Mouse (Mus musculus) liver, postnatal 0 days (tissue): ENCODE results near the gene Fn1.

ENCODE experiments used
- CTCF ChIP-seq: sonication (generic); IDR thresholded peaks from 2 replicates; pipeline ENCODE4 v1.5.1; 2016; ENCODE audit warnings: antibody characterized with exemption, low read depth
- EP300 ChIP-seq: IDR thresholded peaks from 2 replicates; pipeline ENCODE4 v1.6.1; 2016; ENCODE audit warnings: antibody characterized with exemption, low read depth, mild to moderate bottlenecking

DNA sequence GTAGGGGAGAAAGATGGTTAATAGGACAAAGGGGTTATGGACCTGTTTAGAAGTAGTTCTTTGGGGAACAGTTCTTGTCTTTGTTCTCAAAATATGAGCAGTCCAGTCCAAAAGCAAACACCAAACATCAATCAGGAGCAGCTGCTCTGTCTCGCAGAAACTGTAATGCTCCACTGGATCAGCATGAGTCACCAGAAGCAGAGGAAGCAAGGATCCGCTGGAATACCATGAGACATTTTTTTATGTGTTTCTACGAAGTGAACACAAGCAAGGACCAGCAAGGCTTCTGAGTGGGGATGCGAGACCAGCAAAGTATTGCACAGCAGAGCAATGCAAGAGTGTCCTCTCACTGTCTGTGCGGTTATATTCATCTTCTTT, 35.9 kb upstream of the Fn1 start:
- TF ChIP-seq CTCF, result no peak
- TF ChIP-seq EP300, result no peak
